Mouse (Mus musculus) left cerebral cortex, postnatal 36 days (tissue): ENCODE results near the gene Zfp354c. TPM values are rescaled to one million over a fixed set of nuclear protein-coding genes. Genes with fewer than 3 reads are reported as not detected.

ENCODE experiments used
- total RNA-seq, 2 experiments: library from RNA; stranded (reverse); gene quantifications; 2 replicates each; pipeline ENCODE4 v1.2.3; 2021

Gene Zfp354c
- total RNA-seq, 2 experiments from 2014 or later = 43.2 to 45.9 TPM

Other genes with a start within 250 kb of the Zfp354c start
- 10 to 100 TPM in 1 of 2 experiments, 1 to 10 TPM in 1; 8.2 to 12.6 TPM for gene Adamts2, start 225.6 kb downstream of the Zfp354c start, total RNA-seq
- 1 to 10 TPM; 3.4 to 3.8 TPM for gene Zfp879, start 13.8 kb upstream of the Zfp354c start, total RNA-seq
- gene Grm6, start 23.0 kb upstream of the Zfp354c start, total RNA-seq = not detected
- gene Zfp454, start 59.9 kb upstream of the Zfp354c start, total RNA-seq = 1 to 10 TPM; 6.2 to 6.4 TPM
- 10 to 100 TPM; 23.2 to 24.0 TPM for gene Zfp2, start 88.4 kb upstream of the Zfp354c start, total RNA-seq
- gene Zfp354b, start 103.9 kb upstream of the Zfp354c start, total RNA-seq = 1 to 10 TPM; 5.4 to 5.9 TPM
- not detected for gene 4933414I15Rik, start 116.0 kb upstream of the Zfp354c start, total RNA-seq
- gene Prop1, start 126.0 kb upstream of the Zfp354c start, total RNA-seq = not detected
- gene Olfr1378, start 138.8 kb upstream of the Zfp354c start, total RNA-seq = not detected
- gene Olfr1377, start 154.2 kb upstream of the Zfp354c start, total RNA-seq = not detected
- gene Olfr51, start 175.9 kb upstream of the Zfp354c start, total RNA-seq = not detected
- gene Olfr54, start 186.5 kb upstream of the Zfp354c start, total RNA-seq = not detected
- not detected for gene Olfr1375, start 220.4 kb upstream of the Zfp354c start, total RNA-seq
- gene Zfp354a, start 231.5 kb upstream of the Zfp354c start, total RNA-seq = 1 to 10 TPM; 8.1 to 9.3 TPM